Mouse (Mus musculus): ENCODE data around the gene Krtap6-1.

DNA sequence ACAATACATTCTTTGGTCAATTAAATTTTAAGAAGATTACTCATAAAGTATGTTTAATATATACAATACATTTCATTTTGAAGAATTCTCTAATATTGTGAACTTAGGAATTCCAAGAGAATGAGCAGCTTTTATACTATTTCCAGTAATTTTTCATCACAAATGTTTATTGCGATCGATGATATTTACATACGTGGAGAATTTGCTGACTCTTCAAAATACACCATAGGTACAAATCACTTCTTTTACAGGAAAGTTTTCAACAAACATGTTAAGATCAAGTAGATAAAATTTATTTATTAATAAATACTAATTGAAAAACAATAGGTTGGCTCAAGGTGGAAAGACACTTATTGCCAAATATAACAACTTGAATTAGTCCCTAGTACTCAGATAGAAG is 17.5 kb upstream of the Krtap6-1 start:
- TF ChIP-seq CTCF (IDR thresholded peaks at IDR 0.05) (no peak), EP300 (IDR thresholded peaks at IDR 0.05) (no peak)

All from lung, postnatal 0 days (tissue).